Mouse (Mus musculus): Measurements from ENCODE around the gene Ampd1.

DNA sequence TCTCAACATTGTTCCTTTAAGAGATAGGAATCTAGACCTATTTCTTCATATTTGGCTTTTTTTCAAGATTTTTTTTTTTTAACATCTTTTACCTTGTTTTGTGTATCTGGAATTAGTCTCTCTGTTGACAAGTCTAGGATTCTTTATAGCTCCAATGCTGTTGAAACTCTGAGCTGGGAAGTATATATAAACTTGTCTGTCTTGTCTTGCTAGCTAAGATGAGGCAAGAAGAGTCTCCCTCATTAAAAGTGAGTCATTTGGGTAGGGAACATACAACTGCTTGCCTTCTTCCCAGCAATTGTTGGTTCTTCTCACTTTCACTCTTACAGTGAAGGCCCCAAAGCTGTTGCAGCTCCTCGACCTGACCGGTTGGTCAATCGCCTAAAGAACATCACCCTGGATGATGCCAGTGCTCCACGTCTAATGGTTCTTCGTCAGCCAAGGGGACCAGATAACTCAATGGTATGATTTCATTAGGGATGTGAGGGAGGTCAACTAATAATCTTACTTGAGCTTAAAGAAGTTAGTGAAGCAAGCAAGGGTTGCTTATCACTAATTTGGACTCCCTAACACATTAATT lies 17.7 kb upstream of the Ampd1 start:
- TF ChIP-seq HCFC1 (IDR thresholded peaks at IDR 0.05; ENCODE audit: borderline replicate concordance, insufficient read depth, low read length) (no peak), CHD2 (IDR thresholded peaks at IDR 0.05; ENCODE audit: low read depth, low read length) (no peak), ZC3H11A (IDR thresholded peaks at IDR 0.05; ENCODE audit: borderline replicate concordance, low read depth, low read length) (no peak), MAFK (IDR thresholded peaks at IDR 0.05; ENCODE audit: insufficient read depth, low read depth, low read length) (no peak), ZNF384 (IDR thresholded peaks at IDR 0.05; ENCODE audit: low read depth, low read length) (no peak)
